Mouse (Mus musculus): Measurements from ENCODE around the gene Gm5129. TPM values are rescaled to one million over a fixed set of nuclear protein-coding genes. Genes with fewer than 3 reads are reported as not detected.

The Gm5129 gene
- total and polyA plus RNA-seq, 3 experiments = not detected

DNA sequence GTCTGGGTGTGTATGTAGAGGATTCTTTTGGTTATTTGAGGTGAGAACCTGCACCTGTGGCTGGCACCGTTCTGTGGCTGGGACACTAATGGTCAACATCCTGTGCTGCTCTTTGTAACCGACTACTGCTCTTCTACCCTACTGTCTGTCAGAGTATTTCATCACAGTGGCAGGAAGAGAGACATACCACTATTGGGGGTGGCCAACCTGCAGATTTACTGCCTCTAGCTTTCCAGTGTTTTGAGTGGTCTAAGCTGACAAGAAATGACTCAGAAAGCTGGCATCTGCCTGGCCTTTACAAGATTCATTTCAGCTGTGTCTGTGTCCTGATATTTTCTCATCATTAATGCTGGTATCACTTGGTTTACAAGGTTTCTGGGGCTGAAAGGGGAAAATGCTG, 36.3 kb upstream of the Gm5129 start:
- H3K27me3 ChIP-seq (ENCODE audit: control insufficient read depth in 1 of 2, insufficient read depth in 2 of 2, low read length in 2 of 2) = no peaks in the 10 kb centered on the region
- no peaks in the 10 kb centered on the region for H3K79me2 ChIP-seq (ENCODE audit: control insufficient read depth, insufficient read depth, low read length, poor library complexity)
- no peak overlapping the region for H3K27ac ChIP-seq (ENCODE audit: control insufficient read depth, low read depth, low read length)
- no peaks in the 10 kb centered on the region for H3K4me1 ChIP-seq (ENCODE audit: control insufficient read depth in 1 of 2, insufficient read depth in 2 of 2, low read length in 2 of 2)
- H3K4me3 ChIP-seq (ENCODE audit: control insufficient read depth in 1 of 2, insufficient read depth in 1 of 2, low read depth in 2 of 2, low read length in 2 of 2) = no peak overlapping the region
- no peaks in the 10 kb centered on the region for H3K9me3 ChIP-seq (replicated peaks; ENCODE audit: insufficient read depth, low read length)
- TF ChIP-seq MXI1 (IDR thresholded peaks at IDR 0.05; ENCODE audit: low read depth, low read length) (no peak), GATA1 (IDR thresholded peaks at IDR 0.05; ENCODE audit: low read depth, low read length) (no peak), POLR2A (IDR thresholded peaks at IDR 0.05; ENCODE audit: control insufficient read depth in 1 of 2, insufficient read depth in 1 of 2, low read depth in 1 of 2, low read length in 2 of 2, poor library complexity in 1 of 2) (no peak), ZNF384 (IDR thresholded peaks at IDR 0.05; ENCODE audit: low read depth, low read length) (no peak), MAX (IDR thresholded peaks at IDR 0.05; ENCODE audit: low read length) (no peak), CHD1 (IDR thresholded peaks at IDR 0.05; ENCODE audit: low read depth, low read length) (no peak), MYC (IDR thresholded peaks at IDR 0.05; ENCODE audit: low read depth, low read length) (no peak), ELF1 (IDR thresholded peaks at IDR 0.05; ENCODE audit: low read depth, low read length) (no peak)
- peaks cover 0 to 24% of the 10 kb centered on the region in 2 experiments; a peak in 2 of 4 replicates for H3K36me3 ChIP-seq (ENCODE audit: control insufficient read depth in 1 of 2, insufficient read depth in 2 of 2, low read length in 2 of 2)
- DNase-seq (ENCODE audit: low read depth, low spot score) = no peak
- no peak overlapping the region for H3K9ac ChIP-seq (ENCODE audit: control insufficient read depth, low read depth, low read length, poor library complexity, severe bottlenecking)

DNA sequence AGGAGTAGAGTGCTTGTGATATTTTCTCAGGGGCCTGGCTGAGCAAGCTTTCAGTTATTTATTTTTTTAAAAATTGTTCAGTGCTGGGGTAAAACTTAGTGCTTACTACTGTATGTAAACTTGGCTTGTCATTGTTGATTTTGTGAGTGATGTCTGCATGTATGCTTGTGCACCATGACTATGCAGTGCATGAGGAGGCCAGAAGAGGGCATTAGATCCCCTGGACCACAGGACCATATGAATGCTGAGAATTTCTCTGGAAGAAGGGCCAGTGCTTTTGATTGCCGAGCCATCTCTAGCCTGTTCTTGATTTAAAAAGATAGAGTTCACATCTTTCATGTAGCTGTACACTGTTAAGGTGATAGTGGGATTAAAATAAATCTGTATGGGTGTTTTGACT, 35.2 kb upstream of the Gm5129 start:
- H3K9me3 ChIP-seq (replicated peaks; ENCODE audit: insufficient read depth, low read length) = no peaks in the 10 kb centered on the region
- TF ChIP-seq RAD21 (IDR thresholded peaks at IDR 0.05; ENCODE audit: low read depth, low read length) (peak; percentile 34), SMC3 (IDR thresholded peaks at IDR 0.05; ENCODE audit: low read depth, low read length) (peak; percentile 56), HCFC1 (IDR thresholded peaks at IDR 0.05; ENCODE audit: low read depth, low read length) (no peak), NELFE (IDR thresholded peaks at IDR 0.05; ENCODE audit: low read depth, low read length) (no peak), ZC3H11A (IDR thresholded peaks at IDR 0.05; ENCODE audit: low read depth, low read length) (no peak), ZMIZ1 (IDR thresholded peaks at IDR 0.05; ENCODE audit: low read depth, low read length) (no peak), CTCF (IDR thresholded peaks at IDR 0.05 in 2 of 3, conservative IDR thresholded peaks at IDR 0.05 in 1 of 3; ENCODE audit: control insufficient read depth in 1 of 3, insufficient read depth in 1 of 3, low read depth in 2 of 3, low read length in 3 of 3, poor library complexity in 1 of 3, severe bottlenecking in 1 of 3) (peak; percentile 60 to 68 (median 61))
- DNase-seq (ENCODE audit: low read depth, low spot score) = peak; percentile 63
- H3K36me3 ChIP-seq (ENCODE audit: control insufficient read depth in 1 of 2, insufficient read depth in 2 of 2, low read length in 2 of 2) = peaks cover 0 to 24% of the 10 kb centered on the region in 2 experiments; a peak in 2 of 4 replicates
- H3K79me2 ChIP-seq (ENCODE audit: control insufficient read depth, insufficient read depth, low read length, poor library complexity) = no peaks in the 10 kb centered on the region
- no peak overlapping the region for H3K27ac ChIP-seq (ENCODE audit: control insufficient read depth, low read depth, low read length)
- no peak overlapping the region for H3K4me3 ChIP-seq (ENCODE audit: control insufficient read depth in 1 of 2, insufficient read depth in 1 of 2, low read depth in 2 of 2, low read length in 2 of 2)
- H3K27me3 ChIP-seq (ENCODE audit: control insufficient read depth in 1 of 2, insufficient read depth in 2 of 2, low read length in 2 of 2) = no peaks in the 10 kb centered on the region
- H3K9ac ChIP-seq (ENCODE audit: control insufficient read depth, low read depth, low read length, poor library complexity, severe bottlenecking) = no peak overlapping the region
- H3K4me1 ChIP-seq (ENCODE audit: control insufficient read depth in 1 of 2, insufficient read depth in 2 of 2, low read length in 2 of 2) = no peaks in the 10 kb centered on the region

DNA sequence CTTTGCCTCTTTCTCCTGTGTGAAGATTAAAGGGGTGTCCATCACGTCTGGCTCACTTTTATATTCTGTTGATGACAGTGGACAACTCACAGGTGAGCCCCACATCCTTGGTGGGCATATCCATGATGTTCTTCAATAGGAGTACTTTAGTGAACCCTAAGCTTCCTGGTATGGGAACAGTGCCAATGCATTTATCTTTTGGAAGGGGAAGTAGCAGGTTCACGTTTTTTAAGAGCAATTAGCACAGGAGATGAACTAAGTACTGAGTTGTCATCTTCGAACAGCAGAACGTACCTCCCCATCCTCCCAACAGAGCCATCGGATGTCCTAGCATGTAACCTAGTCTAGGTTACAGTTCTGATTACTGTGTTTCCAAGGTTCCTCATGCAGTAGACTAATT, 23.6 kb upstream of the Gm5129 start:
- Histone ChIP-seq H3K36me3 (ENCODE audit: control insufficient read depth in 1 of 2, insufficient read depth in 2 of 2, low read length in 2 of 2) (peaks cover 17 to 54% of the 10 kb centered on the region in 2 experiments), H3K4me3 (ENCODE audit: control insufficient read depth in 1 of 2, insufficient read depth in 1 of 2, low read depth in 2 of 2, low read length in 2 of 2) (no peak overlapping the region)

More for the DNA sequence above, 23.6 kb upstream of the Gm5129 start:
- peak; percentile 25; the same call in 1 of the 2 replicates for TF ChIP-seq SIN3A (IDR thresholded peaks at IDR 0.05; ENCODE audit: low read length)
- TF ChIP-seq RAD21 (IDR thresholded peaks at IDR 0.05; ENCODE audit: low read depth, low read length) = no peak
- peak; percentile 43; the same call in 1 of the 2 replicates for TF ChIP-seq BHLHE40 (IDR thresholded peaks at IDR 0.05; ENCODE audit: borderline replicate concordance, low read depth, low read length)
- TF ChIP-seq EP300 (IDR thresholded peaks at IDR 0.05; ENCODE audit: low read depth in 1 of 2, low read length in 2 of 2) = peak in 1 of 2 experiments; percentile 63; a peak in 2 of 4 replicates
- 0 out of 2 replicates have a peak, but pooled peaks have one; percentile 26 for TF ChIP-seq MYC (IDR thresholded peaks at IDR 0.05; ENCODE audit: low read depth, low read length)
- no peak for TF ChIP-seq CTCF (IDR thresholded peaks at IDR 0.05 in 2 of 3, conservative IDR thresholded peaks at IDR 0.05 in 1 of 3; ENCODE audit: control insufficient read depth in 1 of 3, insufficient read depth in 1 of 3, low read depth in 2 of 3, low read length in 3 of 3, poor library complexity in 1 of 3, severe bottlenecking in 1 of 3)
- no peak for TF ChIP-seq TBP (IDR thresholded peaks at IDR 0.05; ENCODE audit: low read depth, low read length)
- no peak for TF ChIP-seq CHD1 (IDR thresholded peaks at IDR 0.05; ENCODE audit: low read depth, low read length)
- no peak for TF ChIP-seq POLR2AphosphoS5 (IDR thresholded peaks at IDR 0.05; ENCODE audit: borderline replicate concordance, low read depth, low read length)
- TF ChIP-seq TAL1 (IDR thresholded peaks at IDR 0.05; ENCODE audit: low read length) = no peak
- TF ChIP-seq MYB (IDR thresholded peaks at IDR 0.05; ENCODE audit: low read depth, low read length) = no peak
- TF ChIP-seq GATA1 (IDR thresholded peaks at IDR 0.05; ENCODE audit: low read depth, low read length) = no peak
- TF ChIP-seq POLR2AphosphoS2 (IDR thresholded peaks at IDR 0.05; ENCODE audit: low read length) = 0 out of 2 replicates have a peak, but pooled peaks have one; percentile 26
- no peak for TF ChIP-seq ZKSCAN1 (IDR thresholded peaks at IDR 0.05; ENCODE audit: low read depth, low read length)
- Histone ChIP-seq H3K27ac (ENCODE audit: control insufficient read depth, low read depth, low read length) (no peak overlapping the region), H3K9ac (ENCODE audit: control insufficient read depth, low read depth, low read length, poor library complexity, severe bottlenecking) (no peak overlapping the region), H3K4me1 (ENCODE audit: control insufficient read depth in 1 of 2, insufficient read depth in 2 of 2, low read length in 2 of 2) (peaks cover 2 to 6% of the 10 kb centered on the region in 2 experiments; a peak in 3 of 4 replicates), H3K79me2 (ENCODE audit: control insufficient read depth, insufficient read depth, low read length, poor library complexity) (0 out of 2 replicates have a peak, but pooled peaks cover 1% of the 10 kb centered on the region), H3K27me3 (ENCODE audit: control insufficient read depth in 1 of 2, insufficient read depth in 2 of 2, low read length in 2 of 2) (no peaks in the 10 kb centered on the region), H3K9me3 (replicated peaks; ENCODE audit: insufficient read depth, low read length) (no peaks in the 10 kb centered on the region)
- peak; percentile 77 for DNase-seq (ENCODE audit: low read depth, low spot score)

All from MEL (cell line).